Mouse (Mus musculus): ENCODE measurements at regions not wholly inside any gene's neighbourhood (a gene's known extent, or its start where the extent isn't known, plus 50 kb on each side); places are given as distances from the start of the nearest gene placed in this dataset.

GRCm38 (mm10) chr13:64007688-64008087 is 81.3 kb downstream of the Hsd17b3 start:
- ATAC-seq (ENCODE audit: insufficient read depth, low read depth) (no peak), DNase-seq (ENCODE audit: low spot score) (no peak)
- TF ChIP-seq CTCF (IDR thresholded peaks at IDR 0.05; ENCODE audit: low read depth) (peak; percentile 58), EP300 (IDR thresholded peaks at IDR 0.05; ENCODE audit: low read depth) (no peak)
- H3K4me3 ChIP-seq (ENCODE audit: low read depth, low read length): no peak overlapping the region
- no peak overlapping the region for H3K27ac ChIP-seq (ENCODE audit: low read depth)
- H3K4me1 ChIP-seq (ENCODE audit: control insufficient read depth, insufficient read depth): no peaks in the 10 kb centered on the region
- H3K27me3 ChIP-seq (ENCODE audit: control insufficient read depth, insufficient read depth, low read length): no peaks in the 10 kb centered on the region
- WGBS: 51% methylated on average over 2 of the region's 2 CpGs
- no peak overlapping the region for H3K4me2 ChIP-seq (ENCODE audit: low read depth, low read length)
- H3K9ac ChIP-seq (replicated peaks; ENCODE audit: low read depth, low read length): no peak overlapping the region
- no peaks in the 10 kb centered on the region for H3K9me3 ChIP-seq (replicated peaks; ENCODE audit: control insufficient read depth, low read length)
- no peaks in the 10 kb centered on the region for H3K36me3 ChIP-seq (replicated peaks; ENCODE audit: control insufficient read depth, insufficient read depth, low read length)

- no peaks in the 10 kb centered on the region for H3K27me3 ChIP-seq (ENCODE audit: control insufficient read depth, insufficient read depth, low read length)
- H3K4me3 ChIP-seq (ENCODE audit: low read depth, low read length): no peak overlapping the region
- H3K9ac ChIP-seq (replicated peaks; ENCODE audit: low read depth, low read length): no peak overlapping the region
- no peaks in the 10 kb centered on the region for H3K9me3 ChIP-seq (replicated peaks; ENCODE audit: control insufficient read depth, low read length)
- no peaks in the 10 kb centered on the region for H3K4me1 ChIP-seq (ENCODE audit: control insufficient read depth, insufficient read depth)
- H3K27ac ChIP-seq (ENCODE audit: low read depth): no peak overlapping the region
- WGBS: 22% methylated on average over 6 of the region's 6 CpGs
- DNase-seq (ENCODE audit: low spot score) (no peak), ATAC-seq (ENCODE audit: insufficient read depth, low read depth) (no peak)
- no peaks in the 10 kb centered on the region for H3K36me3 ChIP-seq (replicated peaks; ENCODE audit: control insufficient read depth, insufficient read depth, low read length)
- no peak overlapping the region for H3K4me2 ChIP-seq (ENCODE audit: low read depth, low read length)
- TF ChIP-seq CTCF (IDR thresholded peaks at IDR 0.05; ENCODE audit: low read depth): no peak
- no peak for TF ChIP-seq EP300 (IDR thresholded peaks at IDR 0.05; ENCODE audit: low read depth)
These were observed 86.0 kb downstream of the Hsd17b3 start for GRCm38 (mm10) chr13:64002945-64003459.

- H3K4me2 ChIP-seq (ENCODE audit: low read depth, low read length): no peak overlapping the region
- no peaks in the 10 kb centered on the region for H3K9me3 ChIP-seq (replicated peaks; ENCODE audit: control insufficient read depth, low read length)
- H3K27me3 ChIP-seq (ENCODE audit: control insufficient read depth, insufficient read depth, low read length): no peaks in the 10 kb centered on the region
- WGBS: 43% methylated on average over 6 of the region's 6 CpGs
- H3K36me3 ChIP-seq (replicated peaks; ENCODE audit: control insufficient read depth, insufficient read depth, low read length): no peaks in the 10 kb centered on the region
- no peak overlapping the region for H3K27ac ChIP-seq (ENCODE audit: low read depth)
- H3K9ac ChIP-seq (replicated peaks; ENCODE audit: low read depth, low read length): no peak overlapping the region
- ATAC-seq (ENCODE audit: insufficient read depth, low read depth) (no peak), DNase-seq (ENCODE audit: low spot score) (no peak)
- H3K4me3 ChIP-seq (ENCODE audit: low read depth, low read length): no peak overlapping the region
- no peaks in the 10 kb centered on the region for H3K4me1 ChIP-seq (ENCODE audit: control insufficient read depth, insufficient read depth)
- no peak for TF ChIP-seq EP300 (IDR thresholded peaks at IDR 0.05; ENCODE audit: low read depth)
- TF ChIP-seq CTCF (IDR thresholded peaks at IDR 0.05; ENCODE audit: low read depth): no peak
These were observed 88.7 kb downstream of the Hsd17b3 start for GRCm38 (mm10) chr13:64000303-64000702.

- H3K27me3 ChIP-seq (ENCODE audit: control insufficient read depth, insufficient read depth, low read length): no peaks in the 10 kb centered on the region
- WGBS: 30% methylated on average over 10 of the region's 10 CpGs
- no peaks in the 10 kb centered on the region for H3K36me3 ChIP-seq (replicated peaks; ENCODE audit: control insufficient read depth, insufficient read depth, low read length)
- no peak for DNase-seq (ENCODE audit: low spot score)
- H3K4me2 ChIP-seq (ENCODE audit: low read depth, low read length): no peak overlapping the region
- no peak for ATAC-seq (ENCODE audit: insufficient read depth, low read depth)
- TF ChIP-seq EP300 (IDR thresholded peaks at IDR 0.05; ENCODE audit: low read depth) (no peak), CTCF (IDR thresholded peaks at IDR 0.05; ENCODE audit: low read depth) (no peak)
- no peak overlapping the region for H3K9ac ChIP-seq (replicated peaks; ENCODE audit: low read depth, low read length)
- no peaks in the 10 kb centered on the region for H3K9me3 ChIP-seq (replicated peaks; ENCODE audit: control insufficient read depth, low read length)
- no peaks in the 10 kb centered on the region for H3K4me1 ChIP-seq (ENCODE audit: control insufficient read depth, insufficient read depth)
- H3K27ac ChIP-seq (ENCODE audit: low read depth): no peak overlapping the region
- no peak overlapping the region for H3K4me3 ChIP-seq (ENCODE audit: low read depth, low read length)
These were observed 90.4 kb downstream of the Hsd17b3 start for GRCm38 (mm10) chr13:63998647-63999046.

- DNase-seq (ENCODE audit: low spot score) (no peak), ATAC-seq (ENCODE audit: insufficient read depth, low read depth) (no peak)
- no peak overlapping the region for H3K4me3 ChIP-seq (ENCODE audit: low read depth, low read length)
- no peak overlapping the region for H3K27ac ChIP-seq (ENCODE audit: low read depth)
- H3K9ac ChIP-seq (replicated peaks; ENCODE audit: low read depth, low read length): no peak overlapping the region
- no peaks in the 10 kb centered on the region for H3K9me3 ChIP-seq (replicated peaks; ENCODE audit: control insufficient read depth, low read length)
- H3K27me3 ChIP-seq (ENCODE audit: control insufficient read depth, insufficient read depth, low read length): no peaks in the 10 kb centered on the region
- H3K36me3 ChIP-seq (replicated peaks; ENCODE audit: control insufficient read depth, insufficient read depth, low read length): no peaks in the 10 kb centered on the region
- no peaks in the 10 kb centered on the region for H3K4me1 ChIP-seq (ENCODE audit: control insufficient read depth, insufficient read depth)
- 75% methylated on average over 12 of the region's 12 CpGs for WGBS
- H3K4me2 ChIP-seq (ENCODE audit: low read depth, low read length): no peak overlapping the region
- TF ChIP-seq CTCF (IDR thresholded peaks at IDR 0.05; ENCODE audit: low read depth) (no peak), EP300 (IDR thresholded peaks at IDR 0.05; ENCODE audit: low read depth) (no peak)
These were observed 95.1 kb downstream of the Hsd17b3 start for GRCm38 (mm10) chr13:63993857-63994477.

- H3K36me3 ChIP-seq (replicated peaks; ENCODE audit: control insufficient read depth, insufficient read depth, low read length): no peaks in the 10 kb centered on the region
- WGBS: 45% methylated on average over 1 of the region's 1 CpGs
- H3K9me3 ChIP-seq (replicated peaks; ENCODE audit: control insufficient read depth, low read length): no peaks in the 10 kb centered on the region
- TF ChIP-seq CTCF (IDR thresholded peaks at IDR 0.05; ENCODE audit: low read depth): no peak
- TF ChIP-seq EP300 (IDR thresholded peaks at IDR 0.05; ENCODE audit: low read depth): no peak
- H3K27me3 ChIP-seq (ENCODE audit: control insufficient read depth, insufficient read depth, low read length): no peaks in the 10 kb centered on the region
- H3K4me1 ChIP-seq (ENCODE audit: control insufficient read depth, insufficient read depth): no peaks in the 10 kb centered on the region
- no peak overlapping the region for H3K4me2 ChIP-seq (ENCODE audit: low read depth, low read length)
- no peak overlapping the region for H3K4me3 ChIP-seq (ENCODE audit: low read depth, low read length)
- DNase-seq (ENCODE audit: low spot score) (no peak), ATAC-seq (ENCODE audit: insufficient read depth, low read depth) (no peak)
- no peak overlapping the region for H3K27ac ChIP-seq (ENCODE audit: low read depth)
- H3K9ac ChIP-seq (replicated peaks; ENCODE audit: low read depth, low read length): no peak overlapping the region
These were observed 96.0 kb downstream of the Hsd17b3 start for GRCm38 (mm10) chr13:63992989-63993388.
